Mouse (Mus musculus): Measurements from ENCODE around the gene Noct. TPM values are rescaled to one million over a fixed set of nuclear protein-coding genes. Genes with fewer than 3 reads are reported as not detected.
"Not testable (repeated sequence)": the region's sequence is repeated elsewhere in the genome, so short reads cannot be mapped to it uniquely, and the experiment has no call there.

Gene Noct
- total RNA-seq (2021) = 10 to 100 TPM; 54.1 to 55.2 TPM
- long read RNA-seq, experiment 1, full-length matches to known transcripts = 72 of 77 reads
- long read RNA-seq, experiment 1, partial matches to known transcripts = 3 of 77 reads
- long read RNA-seq, experiment 1, other reads (novel, unspliced or antisense) = 2 of 77 reads
- long read RNA-seq, experiment 2, full-length matches to known transcripts = 68 of 69 reads
- long read RNA-seq, experiment 2, partial matches to known transcripts = 0 of 69 reads
- long read RNA-seq, experiment 2, other reads (novel, unspliced or antisense) = 1 of 69 reads

- no peak for TF ChIP-seq CTCF (IDR thresholded peaks at IDR 0.05)
- Histone ChIP-seq H3K4me3 (peak within 1 kb of the TSS; percentile 85), H3K27ac (peak within 1 kb of the TSS; percentile 100)
- intact Hi-C loops (cut with DNase I) = loop anchor here (1.0 kb wide), 2 partner anchors 29 to 52 kb away; no protein-coding TSS in a partner anchor
- peak; percentile 87 to 88 for DNase-seq (ENCODE audit: extremely low spot score in 1 of 2, low spot score in 2 of 2)
These were observed at the start of gene Noct for GRCm38 (mm10) chr3:51224363-51225225. Noct (plus strand) TSS chr3:51224447.

GRCm38 (mm10) chr3:51178158-51178557 is 46.1 kb upstream of the Noct start:
- intact Hi-C loops (cut with DNase I) = no loop called here
- Histone ChIP-seq H3K27ac (no peak overlapping the region), H3K4me3 (no peak overlapping the region)
- DNase-seq (ENCODE audit: extremely low spot score in 1 of 2, low spot score in 2 of 2) = no peak
- TF ChIP-seq CTCF (IDR thresholded peaks at IDR 0.05) = peak; percentile 54

GRCm38 (mm10) chr3:51179460-51180146 is 44.6 kb upstream of the Noct start:
- DNase-seq (ENCODE audit: extremely low spot score in 1 of 2, low spot score in 2 of 2) = no peak
- no peak for TF ChIP-seq CTCF (IDR thresholded peaks at IDR 0.05)
- no peak overlapping the region for H3K27ac ChIP-seq
- intact Hi-C loops (cut with DNase I) = no loop called here
- no peak overlapping the region for H3K4me3 ChIP-seq

- H3K4me3 ChIP-seq = no peak overlapping the region
- no peak overlapping the region for H3K27ac ChIP-seq
- TF ChIP-seq CTCF (IDR thresholded peaks at IDR 0.05) = no peak
- intact Hi-C loops (cut with DNase I) = no loop called here
- DNase-seq (ENCODE audit: extremely low spot score in 1 of 2, low spot score in 2 of 2) = no peak
These were observed 43.8 kb upstream of the Noct start for GRCm38 (mm10) chr3:51180341-51180940.

- no peak overlapping the region for H3K27ac ChIP-seq
- intact Hi-C loops (cut with DNase I) = no loop called here
- no peak for DNase-seq (ENCODE audit: extremely low spot score in 1 of 2, low spot score in 2 of 2)
- no peak overlapping the region for H3K4me3 ChIP-seq
- no peak for TF ChIP-seq CTCF (IDR thresholded peaks at IDR 0.05)
These were observed 41.8 kb upstream of the Noct start for GRCm38 (mm10) chr3:51182455-51182854.

- H3K4me3 ChIP-seq; DNase-seq (ENCODE audit: extremely low spot score in 1 of 2, low spot score in 2 of 2); intact Hi-C loops (cut with DNase I); H3K27ac ChIP-seq: not testable (repeated sequence)
These were observed 40.7 kb upstream of the Noct start for GRCm38 (mm10) chr3:51183508-51183907.

- DNase-seq (ENCODE audit: extremely low spot score in 1 of 2, low spot score in 2 of 2); intact Hi-C loops (cut with DNase I); H3K27ac ChIP-seq; H3K4me3 ChIP-seq: not testable (repeated sequence)
These were observed 40.3 kb upstream of the Noct start for GRCm38 (mm10) chr3:51183967-51184366.

GRCm38 (mm10) chr3:51184715-51185114 is 39.5 kb upstream of the Noct start:
- no peak for TF ChIP-seq CTCF (IDR thresholded peaks at IDR 0.05)
- H3K27ac ChIP-seq = no peak overlapping the region
- no peak overlapping the region for H3K4me3 ChIP-seq
- intact Hi-C loops (cut with DNase I) = no loop called here
- DNase-seq (ENCODE audit: extremely low spot score in 1 of 2, low spot score in 2 of 2) = no peak

GRCm38 (mm10) chr3:51185406-51185805 is 38.8 kb upstream of the Noct start:
- Histone ChIP-seq H3K4me3 (no peak overlapping the region), H3K27ac (no peak overlapping the region)
- intact Hi-C loops (cut with DNase I) = no loop called here
- TF ChIP-seq CTCF (IDR thresholded peaks at IDR 0.05) = no peak
- DNase-seq (ENCODE audit: extremely low spot score in 1 of 2, low spot score in 2 of 2) = no peak

- no peak overlapping the region for H3K27ac ChIP-seq
- no peak for DNase-seq (ENCODE audit: extremely low spot score in 1 of 2, low spot score in 2 of 2)
- no peak for TF ChIP-seq CTCF (IDR thresholded peaks at IDR 0.05)
- no peak overlapping the region for H3K4me3 ChIP-seq
- intact Hi-C loops (cut with DNase I) = loop anchor here (10.0 kb wide), 1 partner anchor 209 kb away; no protein-coding TSS in a partner anchor
These were observed 30.2 kb upstream of the Noct start for GRCm38 (mm10) chr3:51194075-51194474.

GRCm38 (mm10) chr3:51195321-51195720 is 28.9 kb upstream of the Noct start:
- DNase-seq (ENCODE audit: extremely low spot score in 1 of 2, low spot score in 2 of 2) = peak; percentile 78 to 83
- Histone ChIP-seq H3K27ac (peak overlapping the region; percentile 66), H3K4me3 (0 out of 2 replicates have a peak overlapping the region, but pooled peaks have one; percentile 14)
- TF ChIP-seq CTCF (IDR thresholded peaks at IDR 0.05) = no peak
- intact Hi-C loops (cut with DNase I) = loop anchor here (1.0 to 10.0 kb wide), 2 partner anchors 29 to 211 kb away; partner anchors contain the start of gene Noct
